In genomic region chr7:68302586-68303433, GRCm38 (mm10) we compare ENCODE assay signal across 7 mouse cellular contexts. TPM values are rescaled to one million over a fixed set of nuclear protein-coding genes. Genes with fewer than 3 reads are reported as not detected.
DNase-seq lines count a peak whose midpoint lies in the region; ATAC-seq lines count a peak whose summit lies in the region.

No protein-coding gene starts in this region.

- 34% methylated on average over 18 of the region's 18 CpGs for WGBS in embryonic facial prominence, embryonic 10.5 days
- WGBS in limb, embryonic 11.5 days: 30% methylated on average over 18 of the region's 18 CpGs
- 33% methylated on average over 18 of the region's 18 CpGs for WGBS in midbrain, embryonic 13.5 days

- H3K4me2 ChIP-seq in limb, embryonic 11.5 days (ENCODE audit: low read depth, severe bottlenecking): peak overlapping the region; percentile 16; the same call in 1 of the 2 replicates
- peak overlapping the region; percentile 22; the same call in 1 of the 2 replicates for H3K4me2 ChIP-seq in midbrain, embryonic 13.5 days (replicated peaks)

- H3K27me3 ChIP-seq in embryonic facial prominence, embryonic 10.5 days (replicated peaks; ENCODE audit: low read depth, poor library complexity, severe bottlenecking): no peaks in the 10 kb centered on the region
- no peaks in the 10 kb centered on the region for H3K27me3 ChIP-seq in limb, embryonic 11.5 days (ENCODE audit: control insufficient read depth, insufficient read depth, low read length)
- no peaks in the 10 kb centered on the region for H3K27me3 ChIP-seq in midbrain, embryonic 13.5 days

- peak; percentile 77 for DNase-seq in adrenal gland, postnatal 10 days
- DNase-seq in embryonic facial prominence, embryonic 10.5 days (ENCODE audit: low spot score): peak; percentile 82
- peak; percentile 96 for DNase-seq in heart, adult 11 months
- DNase-seq in kidney, adult 11 months: peak; percentile 22
- DNase-seq in limb, embryonic 11.5 days (ENCODE audit: low spot score): peak; percentile 85
- peak; percentile 35 to 59 for DNase-seq in spleen, adult 18-20 months

- H3K4me1 ChIP-seq in embryonic facial prominence, embryonic 10.5 days: peaks cover 27% of the 10 kb centered on the region
- peaks cover 11% of the 10 kb centered on the region for H3K4me1 ChIP-seq in limb, embryonic 11.5 days (ENCODE audit: control insufficient read depth, insufficient read depth, low read length)
- H3K4me1 ChIP-seq in midbrain, embryonic 13.5 days (replicated peaks): no peaks in the 10 kb centered on the region

- no peak; the same call in 1 of the 2 replicates for ATAC-seq in limb, embryonic 11.5 days (ENCODE audit: insufficient number of reproducible peaks, low FRiP score, low TSS enrichment, low read depth)
- ATAC-seq in midbrain, embryonic 13.5 days: peak; percentile 85; the same call in 1 of the 2 replicates

- no peaks in the 10 kb centered on the region for H3K9me3 ChIP-seq in embryonic facial prominence, embryonic 10.5 days
- H3K9me3 ChIP-seq in limb, embryonic 11.5 days (ENCODE audit: control insufficient read depth, low read length): no peaks in the 10 kb centered on the region
- H3K9me3 ChIP-seq in midbrain, embryonic 13.5 days: no peaks in the 10 kb centered on the region

- no peaks in the 10 kb centered on the region for H3K36me3 ChIP-seq in embryonic facial prominence, embryonic 10.5 days (replicated peaks)
- H3K36me3 ChIP-seq in limb, embryonic 11.5 days (ENCODE audit: control insufficient read depth, insufficient read depth, low read length): no peaks in the 10 kb centered on the region
- H3K36me3 ChIP-seq in midbrain, embryonic 13.5 days: no peaks in the 10 kb centered on the region

- no peak overlapping the region for H3K9ac ChIP-seq in limb, embryonic 11.5 days (ENCODE audit: low read length)
- H3K9ac ChIP-seq in midbrain, embryonic 13.5 days (replicated peaks): no peak overlapping the region

- peak overlapping the region; percentile 72 for H3K27ac ChIP-seq in embryonic facial prominence, embryonic 10.5 days (replicated peaks)
- no peak overlapping the region for H3K27ac ChIP-seq in limb, embryonic 11.5 days (replicated peaks; ENCODE audit: low read depth, low read length)
- no peak overlapping the region for H3K27ac ChIP-seq in midbrain, embryonic 13.5 days

- 0 out of 2 replicates have a peak overlapping the region, but pooled peaks have one; percentile 12 for H3K4me3 ChIP-seq in embryonic facial prominence, embryonic 10.5 days
- H3K4me3 ChIP-seq in limb, embryonic 11.5 days (ENCODE audit: low read depth, low read length): no peak overlapping the region
- no peak overlapping the region for H3K4me3 ChIP-seq in midbrain, embryonic 13.5 days (replicated peaks)

RNA-seq across cellular contexts. Expression of gene Fam169b, which starts 29.2 kb away (rescaled TPM):
- 1 to 10 TPM; 1.9 to 2.0 TPM for total RNA-seq in adrenal gland, postnatal 10 days (2021)
- 1.1 and 1.4 TPM in 2 replicates for polyA plus RNA-seq in embryonic facial prominence, embryonic 10.5 days (2016; fragmentation: Nextera tagmentation; extraction: Ambion mirVana)
- 1.5 and 2.0 TPM in 2 replicates for polyA plus RNA-seq in limb, embryonic 11.5 days (2014; fragmentation: Nextera tagmentation; extraction: Ambion mirVana)
- 0.09 TPM in 1 of 2 replicates, not detected in the other for polyA plus RNA-seq in midbrain, embryonic 13.5 days (2015; fragmentation: Nextera tagmentation; extraction: Ambion mirVana)

RNA-seq across cellular contexts. Expression of gene Pgpep1l, which starts 38.8 kb away (rescaled TPM):
- 1 to 10 TPM in 1 of 2 experiments, under 1 TPM in 1; 0.48 to 1.2 TPM for total RNA-seq in adrenal gland, postnatal 10 days (2021)
- not detected in 2 replicates for polyA plus RNA-seq in embryonic facial prominence, embryonic 10.5 days (2016; fragmentation: Nextera tagmentation; extraction: Ambion mirVana)
- polyA plus RNA-seq in limb, embryonic 11.5 days (2014; fragmentation: Nextera tagmentation; extraction: Ambion mirVana): not detected in 2 replicates
- not detected in 2 replicates for polyA plus RNA-seq in midbrain, embryonic 13.5 days (2015; fragmentation: Nextera tagmentation; extraction: Ambion mirVana)

Comparison
In these comparisons a context has a peak if more than half of its experiments do, and no peak if none do; other contexts are left out.
1. DNase-seq: peak in every context shown above with its lines; median percentile 96 in heart, adult 11 months; 85 in limb, embryonic 11.5 days; 82 in embryonic facial prominence, embryonic 10.5 days; 77 in adrenal gland, postnatal 10 days; 47 in spleen, adult 18-20 months; 22 in kidney, adult 11 months.